Mouse (Mus musculus) MEL (cell line): ENCODE measurements around the gene Ephb3. TPM values are rescaled to one million over a fixed set of nuclear protein-coding genes. Genes with fewer than 3 reads are reported as not detected.

Experiments
- DNase-seq: peaks from one replicate; pipeline ENCODE4 v3.0.0; 2011; ENCODE audit warnings: low read depth, low spot score
- H3K27ac ChIP-seq: 2 replicates; pipeline ENCODE4 v1.5.1; 2012; ENCODE audit warnings: low read depth, mild to moderate bottlenecking, control low read depth, low read length, moderate library complexity; ENCODE audit not compliant: control insufficient read depth
- H3K27me3 ChIP-seq, 2 experiments: fragments of 150-350 bp in 1 of 2; sonication (generic) in 1 of 2; 2 replicates each; pipeline ENCODE4 v1.6.1; 2012; ENCODE audit warnings: low read length in 2 of 2, mild to moderate bottlenecking in 2 of 2, improper control_type of control experiment in 1 of 2, moderate library complexity in 1 of 2; ENCODE audit not compliant: insufficient read depth in 2 of 2, control insufficient read depth in 1 of 2
- H3K36me3 ChIP-seq, 2 experiments: 2 replicates each; pipeline ENCODE4 v1.6.1; 2012 to 2014; ENCODE audit warnings: low read length in 2 of 2, improper control_type of control experiment in 1 of 2, inconsistent platforms in 1 of 2, mild to moderate bottlenecking in 1 of 2; ENCODE audit not compliant: insufficient read depth in 2 of 2, control insufficient read depth in 1 of 2
- H3K4me1 ChIP-seq, 2 experiments: fragments of 150-350 bp in 1 of 2; sonication (generic) in 1 of 2; 2 replicates each; pipeline ENCODE4 v1.6.1; 2012; ENCODE audit warnings: low read length in 2 of 2, improper control_type of control experiment in 1 of 2, mild to moderate bottlenecking in 1 of 2; ENCODE audit not compliant: insufficient read depth in 2 of 2, control insufficient read depth in 1 of 2
- H3K4me3 ChIP-seq, 2 experiments: fragments of 150-350 bp in 1 of 2; sonication (generic) in 1 of 2; 2 replicates each; pipeline ENCODE4 v1.5.1; 2012; ENCODE audit warnings: low read depth in 2 of 2, low read length in 2 of 2, mild to moderate bottlenecking in 2 of 2, moderate library complexity in 2 of 2, control low read depth in 1 of 2, improper control_type of control experiment in 1 of 2; ENCODE audit not compliant: control insufficient read depth in 1 of 2, insufficient read depth in 1 of 2
- H3K79me2 ChIP-seq: 2 replicates; pipeline ENCODE4 v1.6.1; 2012; ENCODE audit warnings: mild to moderate bottlenecking, low read length, moderate library complexity; ENCODE audit not compliant: control insufficient read depth, poor library complexity, insufficient read depth
- H3K9ac ChIP-seq: 2 replicates; pipeline ENCODE4 v1.6.1; 2012; ENCODE audit warnings: low read depth, mild to moderate bottlenecking, control low read depth, low read length, moderate library complexity; ENCODE audit not compliant: control insufficient read depth, poor library complexity, severe bottlenecking
- H3K9me3 ChIP-seq: fragments of 150-350 bp; sonication (generic); replicated peaks from 2 replicates; pipeline ENCODE4 v1.6.1; 2012; ENCODE audit warnings: mild to moderate bottlenecking, low read length, improper control_type of control experiment, moderate library complexity; ENCODE audit not compliant: insufficient read depth
- BHLHE40 ChIP-seq: IDR thresholded peaks from 2 replicates; pipeline ENCODE4 v1.6.1; 2012; ENCODE audit warnings: low read depth, mild to moderate bottlenecking, inconsistent platforms, low read length, improper control_type of control experiment, borderline replicate concordance
- CHD1 ChIP-seq: IDR thresholded peaks from 2 replicates; pipeline ENCODE4 v1.6.1; 2012; ENCODE audit warnings: low read depth, mild to moderate bottlenecking, inconsistent platforms, low read length, improper control_type of control experiment
- CHD2 ChIP-seq: IDR thresholded peaks from 2 replicates; pipeline ENCODE4 v1.6.1; 2011; ENCODE audit warnings: low read length, improper control_type of control experiment
- CTCF ChIP-seq, 3 experiments: IDR thresholded peaks in 2 of 3; conservative IDR thresholded peaks in 1 of 3; 2 replicates each; pipeline ENCODE4 v1.5.1; 2011 to 2012; ENCODE audit warnings: low read length in 3 of 3, low read depth in 2 of 3, mild to moderate bottlenecking in 2 of 3, improper control_type of control experiment in 1 of 3, inconsistent platforms in 1 of 3, mixed read lengths in 1 of 3, moderate library complexity in 1 of 3; ENCODE audit not compliant: control insufficient read depth in 1 of 3, insufficient read depth in 1 of 3, poor library complexity in 1 of 3, severe bottlenecking in 1 of 3
- E2F4 ChIP-seq: IDR thresholded peaks from 2 replicates; pipeline ENCODE4 v1.6.1; 2011; ENCODE audit warnings: low read depth, low read length, improper control_type of control experiment, borderline replicate concordance
- ELF1 ChIP-seq: IDR thresholded peaks from 2 replicates; pipeline ENCODE4 v1.6.1; 2014; ENCODE audit warnings: low read depth, mild to moderate bottlenecking, inconsistent platforms, low read length, improper control_type of control experiment, moderate library complexity
- EP300 ChIP-seq, 2 experiments: IDR thresholded peaks; 2 replicates each; pipeline ENCODE4 v1.6.1; 2011; ENCODE audit warnings: improper control_type of control experiment in 2 of 2, low read length in 2 of 2, low read depth in 1 of 2, mild to moderate bottlenecking in 1 of 2
- ETS1 ChIP-seq: IDR thresholded peaks from 2 replicates; pipeline ENCODE4 v1.6.1; 2012; ENCODE audit warnings: low read depth, mild to moderate bottlenecking, inconsistent platforms, low read length, improper control_type of control experiment, moderate library complexity
- GABPA ChIP-seq: IDR thresholded peaks from 2 replicates; pipeline ENCODE4 v1.6.1; 2012; ENCODE audit warnings: low read depth, mild to moderate bottlenecking, inconsistent platforms, low read length, improper control_type of control experiment, moderate library complexity
- GATA1 ChIP-seq: IDR thresholded peaks from 2 replicates; pipeline ENCODE4 v1.6.1; 2011; ENCODE audit warnings: low read depth, low read length, improper control_type of control experiment
- HCFC1 ChIP-seq: IDR thresholded peaks from 2 replicates; pipeline ENCODE4 v1.6.1; 2012; ENCODE audit warnings: low read depth, mild to moderate bottlenecking, inconsistent platforms, low read length, improper control_type of control experiment, moderate library complexity
- JUND ChIP-seq: IDR thresholded peaks from 2 replicates; pipeline ENCODE4 v1.6.1; 2011; ENCODE audit warnings: low read depth, mild to moderate bottlenecking, improper control_type of control experiment, low read length
- MAFK ChIP-seq: IDR thresholded peaks from 2 replicates; pipeline ENCODE4 v1.6.1; 2011; ENCODE audit warnings: low read depth, mild to moderate bottlenecking, low read length, improper control_type of control experiment, borderline replicate concordance
- MAX ChIP-seq: IDR thresholded peaks from 2 replicates; pipeline ENCODE4 v1.6.1; 2011; ENCODE audit warnings: low read length, improper control_type of control experiment
- MAZ ChIP-seq: IDR thresholded peaks from 2 replicates; pipeline ENCODE4 v1.6.1; 2012; ENCODE audit warnings: low read depth, mild to moderate bottlenecking, inconsistent platforms, low read length, improper control_type of control experiment
- MEF2A ChIP-seq: IDR thresholded peaks from 2 replicates; pipeline ENCODE4 v1.6.1; 2014; ENCODE audit warnings: low read depth, mild to moderate bottlenecking, inconsistent platforms, low read length, improper control_type of control experiment; ENCODE audit not compliant: poor library complexity, insufficient replicate concordance, severe bottlenecking; ENCODE audit errors: extremely low read depth
- MXI1 ChIP-seq: IDR thresholded peaks from 2 replicates; pipeline ENCODE4 v1.6.1; 2011; ENCODE audit warnings: mild to moderate bottlenecking, low read depth, low read length, improper control_type of control experiment
- MYC ChIP-seq: IDR thresholded peaks from 2 replicates; pipeline ENCODE4 v1.6.1; 2011; ENCODE audit warnings: low read depth, mild to moderate bottlenecking, low read length, improper control_type of control experiment, moderate library complexity
- NELFE ChIP-seq: IDR thresholded peaks from 2 replicates; pipeline ENCODE4 v1.6.1; 2011; ENCODE audit warnings: low read depth, low read length, improper control_type of control experiment
- NRF1 ChIP-seq: IDR thresholded peaks from 2 replicates; pipeline ENCODE4 v1.6.1; 2014; ENCODE audit warnings: low read depth, mild to moderate bottlenecking, inconsistent platforms, low read length, improper control_type of control experiment, moderate library complexity; ENCODE audit not compliant: poor library complexity, insufficient read depth, severe bottlenecking
- POLR2A ChIP-seq, 2 experiments: IDR thresholded peaks; 2 replicates each; pipeline ENCODE4 v1.6.1; 2011 to 2012; ENCODE audit warnings: low read length in 2 of 2, mild to moderate bottlenecking in 2 of 2, control low read depth in 1 of 2, improper control_type of control experiment in 1 of 2, low read depth in 1 of 2, moderate library complexity in 1 of 2; ENCODE audit not compliant: control insufficient read depth in 1 of 2, insufficient read depth in 1 of 2, poor library complexity in 1 of 2
- POLR2AphosphoS5 ChIP-seq: IDR thresholded peaks from 2 replicates; pipeline ENCODE4 v1.6.1; 2012; ENCODE audit warnings: low read depth, borderline replicate concordance, mild to moderate bottlenecking, inconsistent platforms, low read length, moderate library complexity, mixed read lengths
- RAD21 ChIP-seq: IDR thresholded peaks from 2 replicates; pipeline ENCODE4 v1.6.1; 2011; ENCODE audit warnings: mild to moderate bottlenecking, low read depth, low read length, improper control_type of control experiment
- RCOR1 ChIP-seq: IDR thresholded peaks from 2 replicates; pipeline ENCODE4 v1.6.1; 2012; ENCODE audit warnings: low read depth, mild to moderate bottlenecking, inconsistent platforms, low read length, improper control_type of control experiment
- SIN3A ChIP-seq: IDR thresholded peaks from 2 replicates; pipeline ENCODE4 v1.6.1; 2012; ENCODE audit warnings: low read length, improper control_type of control experiment, inconsistent platforms
- SMC3 ChIP-seq: IDR thresholded peaks from 2 replicates; pipeline ENCODE4 v1.6.1; 2011; ENCODE audit warnings: low read depth, low read length, improper control_type of control experiment
- TAL1 ChIP-seq: IDR thresholded peaks from 2 replicates; pipeline ENCODE4 v1.6.1; 2012; ENCODE audit warnings: mild to moderate bottlenecking, inconsistent platforms, low read length, moderate library complexity, mixed read lengths
- TCF12 ChIP-seq: IDR thresholded peaks from 2 replicates; pipeline ENCODE4 v1.6.1; 2014; ENCODE audit warnings: low read depth, mild to moderate bottlenecking, inconsistent platforms, low read length, improper control_type of control experiment, moderate library complexity
- UBTF ChIP-seq: IDR thresholded peaks from 2 replicates; pipeline ENCODE4 v1.6.1; 2012; ENCODE audit warnings: low read depth, mild to moderate bottlenecking, inconsistent platforms, low read length, improper control_type of control experiment, moderate library complexity, borderline replicate concordance; ENCODE audit not compliant: insufficient read depth
- USF1 ChIP-seq: IDR thresholded peaks from 2 replicates; pipeline ENCODE4 v1.6.1; 2014; ENCODE audit warnings: low read depth, mild to moderate bottlenecking, inconsistent platforms, low read length, improper control_type of control experiment, moderate library complexity
- USF2 ChIP-seq, 2 experiments: IDR thresholded peaks; 2 replicates each; pipeline ENCODE4 v1.6.1; 2011 to 2012; ENCODE audit warnings: improper control_type of control experiment in 2 of 2, low read length in 2 of 2, borderline replicate concordance in 1 of 2, inconsistent platforms in 1 of 2, low read depth in 1 of 2, mild to moderate bottlenecking in 1 of 2; ENCODE audit not compliant: insufficient read depth in 1 of 2
- ZC3H11A ChIP-seq: IDR thresholded peaks from 2 replicates; pipeline ENCODE4 v1.6.1; 2012; ENCODE audit warnings: low read depth, mild to moderate bottlenecking, inconsistent platforms, low read length, improper control_type of control experiment
- ZKSCAN1 ChIP-seq: IDR thresholded peaks from 2 replicates; pipeline ENCODE4 v1.6.1; 2012; ENCODE audit warnings: low read depth, mild to moderate bottlenecking, inconsistent platforms, low read length, improper control_type of control experiment, moderate library complexity
- ZNF384 ChIP-seq: IDR thresholded peaks from 2 replicates; pipeline ENCODE4 v1.6.1; 2012; ENCODE audit warnings: low read depth, mild to moderate bottlenecking, inconsistent platforms, low read length, improper control_type of control experiment
- polyA plus RNA-seq, 2 experiments: library from polyadenylated mRNA; stranded (reverse) in 1 of 2; unstranded in 1 of 2; fragments of >175 nt in 1 of 2; fragments of >200 nt in 1 of 2; gene quantifications; 2 replicates each; pipeline versions ENCODE4 v1.2.1 to v1.2.4; 2012; ENCODE audit warnings: low replicate concordance in 2 of 2, low read depth in 1 of 2; ENCODE audit not compliant: insufficient read length in 2 of 2, insufficient read depth in 1 of 2, missing spikeins in 1 of 2
- total RNA-seq: library from RNA; depleted of rRNA; stranded (reverse); fragments of 300-350 nt; gene quantifications from 2 replicates; pipeline ENCODE4 v1.2.3, GENCODE M21; 2012

The Ephb3 gene
- total and polyA plus RNA-seq, 3 experiments = 0.46 to 2.9 TPM; not detected in 1

GRCm38 (mm10) chr16:21214803-21215202, 10.2 kb downstream of the Ephb3 start:
- TF ChIP-seq POLR2A (IDR thresholded peaks at IDR 0.05; ENCODE audit: control insufficient read depth in 1 of 2, insufficient read depth in 1 of 2, low read depth in 1 of 2, low read length in 2 of 2, poor library complexity in 1 of 2) (no peak), ZKSCAN1 (no peak), JUND (no peak), USF1 (no peak), ZC3H11A (no peak), MYC (no peak), ETS1 (peak; percentile 75), USF2 (IDR thresholded peaks at IDR 0.05; ENCODE audit: borderline replicate concordance in 1 of 2, insufficient read depth in 1 of 2, low read depth in 1 of 2, low read length in 2 of 2) (no peak), CHD1 (no peak), UBTF (no peak), ZNF384 (no peak), TCF12 (peak; percentile 78), GATA1 (peak; percentile 16; the same call in 1 of the 2 replicates), HCFC1 (0 out of 2 replicates have a peak, but pooled peaks have one; percentile 27), RAD21 (no peak), MAZ (0 out of 2 replicates have a peak, but pooled peaks have one; percentile 59), MXI1 (no peak), NRF1 (no peak), MAFK (no peak), CTCF (IDR thresholded peaks at IDR 0.05 in 2 of 3, conservative IDR thresholded peaks at IDR 0.05 in 1 of 3; ENCODE audit: control insufficient read depth in 1 of 3, insufficient read depth in 1 of 3, low read depth in 2 of 3, low read length in 3 of 3, poor library complexity in 1 of 3, severe bottlenecking in 1 of 3) (no peak), BHLHE40 (peak; percentile 38; the same call in 1 of the 2 replicates), MEF2A (no peak), POLR2AphosphoS5 (no peak), ELF1 (no peak), TAL1 (no peak), E2F4 (no peak), EP300 (IDR thresholded peaks at IDR 0.05; ENCODE audit: low read depth in 1 of 2, low read length in 2 of 2) (peak in 1 of 2 experiments; percentile 54; a peak in 2 of 4 replicates), SMC3 (no peak), SIN3A (no peak), MAX (no peak), RCOR1 (0 out of 2 replicates have a peak, but pooled peaks have one; percentile 25), GABPA (no peak), NELFE (no peak), CHD2 (no peak)
- peaks cover 0 to 34% of the 10 kb centered on the region in 2 experiments for H3K4me1 ChIP-seq
- DNase-seq = peak; percentile 77
- no peaks in the 10 kb centered on the region for H3K79me2 ChIP-seq
- no peaks in the 10 kb centered on the region; a peak in 1 of 4 replicates for H3K27me3 ChIP-seq
- peak overlapping the region; percentile 25 to 26 for H3K4me3 ChIP-seq
- peaks cover 0 to 21% of the 10 kb centered on the region in 2 experiments; a peak in 2 of 4 replicates for H3K36me3 ChIP-seq
- H3K9me3 ChIP-seq = no peaks in the 10 kb centered on the region
- peak overlapping the region; percentile 41; the same call in 1 of the 2 replicates for H3K9ac ChIP-seq
- peak overlapping the region; percentile 3; the same call in 1 of the 2 replicates for H3K27ac ChIP-seq
